Mouse (Mus musculus): ENCODE measurements around the gene Strap. TPM values are rescaled to one million over a fixed set of nuclear protein-coding genes. Genes with fewer than 3 reads are reported as not detected.

Gene Strap
- polyA plus RNA-seq, 1 experiment: 124 TPM

DNA sequence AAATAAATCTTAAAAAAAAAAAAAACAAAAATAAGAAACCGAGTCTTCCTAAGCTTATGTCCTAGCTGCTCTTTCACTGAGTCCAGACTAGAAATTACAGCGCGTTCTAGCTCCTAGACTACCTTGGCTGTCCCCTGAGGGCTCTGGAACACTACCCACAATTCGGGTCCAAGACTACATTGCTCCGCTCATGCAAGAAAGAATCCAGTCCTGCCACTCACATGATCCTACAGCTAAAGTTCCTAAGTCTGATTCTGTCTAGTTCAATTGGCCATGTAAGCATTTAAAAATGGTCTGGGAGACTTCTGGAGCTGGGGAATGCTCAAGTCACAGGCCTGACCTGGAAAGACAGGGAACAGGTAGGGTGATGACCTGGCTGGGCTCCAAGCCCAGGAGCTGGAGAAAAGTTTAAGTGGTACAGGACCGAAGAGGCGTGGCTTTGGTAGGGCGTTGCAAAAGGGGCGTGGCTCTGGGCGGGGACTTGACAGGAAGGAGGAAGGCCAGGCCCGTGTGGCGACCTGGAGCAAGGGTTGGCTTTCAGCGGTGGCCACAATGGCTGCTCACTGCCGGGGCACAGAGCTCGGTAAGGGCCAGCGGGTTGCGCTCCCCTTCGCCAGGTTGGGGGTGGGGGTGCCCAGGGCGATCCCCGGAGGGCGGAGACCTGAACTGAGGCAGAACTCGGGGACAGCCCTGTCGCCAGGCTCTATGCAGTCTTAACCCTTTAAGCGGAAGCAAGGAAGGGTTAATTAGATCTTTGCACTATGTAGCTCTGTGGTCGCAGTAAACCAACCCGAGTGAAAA is 19.4 kb downstream of the Strap start, which contains the start of gene Dera:
Gene Dera (plus strand): TSS at position 491 of the 801 bp plus-strand sequence.
- H3K4me1 ChIP-seq (ENCODE audit: control insufficient read depth, insufficient read depth, low read length): no peaks in the 10 kb centered on the region
- peak within 1 kb of the TSS; percentile 77 for H3K4me3 ChIP-seq (ENCODE audit: insufficient read depth, low read length)
- H3K27ac ChIP-seq (ENCODE audit: insufficient read depth, low read length): no peak within 1 kb of the TSS
- no peak for TF ChIP-seq CTCF (IDR thresholded peaks at IDR 0.05; ENCODE audit: borderline replicate concordance, insufficient read depth, low read length)
- TF ChIP-seq POLR2A (IDR thresholded peaks at IDR 0.05; ENCODE audit: low read depth, low read length): peak; percentile 94

GRCm38 (mm10) chr6:137754857-137755232 is 20.0 kb downstream of the Strap start:
- Histone ChIP-seq H3K4me3 (ENCODE audit: insufficient read depth, low read length) (peak overlapping the region; percentile 77), H3K4me1 (ENCODE audit: control insufficient read depth, insufficient read depth, low read length) (no peaks in the 10 kb centered on the region), H3K27ac (ENCODE audit: insufficient read depth, low read length) (no peak overlapping the region)
- no peak for TF ChIP-seq CTCF (IDR thresholded peaks at IDR 0.05; ENCODE audit: borderline replicate concordance, insufficient read depth, low read length)
- TF ChIP-seq POLR2A (IDR thresholded peaks at IDR 0.05; ENCODE audit: low read depth, low read length): no peak

- H3K4me3 ChIP-seq (ENCODE audit: insufficient read depth, low read length): no peak overlapping the region
- H3K4me1 ChIP-seq (ENCODE audit: control insufficient read depth, insufficient read depth, low read length): no peaks in the 10 kb centered on the region
- H3K27ac ChIP-seq (ENCODE audit: insufficient read depth, low read length): no peak overlapping the region
- no peak for TF ChIP-seq CTCF (IDR thresholded peaks at IDR 0.05; ENCODE audit: borderline replicate concordance, insufficient read depth, low read length)
- TF ChIP-seq POLR2A (IDR thresholded peaks at IDR 0.05; ENCODE audit: low read depth, low read length): no peak
Observed at GRCm38 (mm10) chr6:137756310-137756709, 21.4 kb downstream of the Strap start.

DNA sequence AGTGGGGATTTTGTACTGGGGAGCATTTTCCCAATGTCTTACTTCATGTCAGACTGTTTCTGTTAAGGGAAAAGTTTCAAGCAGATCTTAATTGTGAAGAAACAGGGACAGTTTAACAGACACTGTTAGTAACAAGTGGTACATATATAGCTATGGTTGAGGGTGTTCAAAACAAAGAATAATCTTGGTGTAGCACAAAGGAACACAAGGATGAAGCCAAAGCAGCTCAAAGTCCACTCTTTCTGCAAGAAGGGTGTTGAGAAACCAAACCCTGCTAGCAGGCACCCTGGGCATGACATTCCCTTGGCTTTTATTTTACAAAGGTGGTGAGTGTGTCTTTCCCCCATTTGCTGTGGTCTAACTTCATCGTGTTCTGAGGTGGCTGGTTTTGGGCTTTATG is 23.0 kb downstream of the Strap start:
- Histone ChIP-seq H3K4me1 (ENCODE audit: control insufficient read depth, insufficient read depth, low read length) (no peaks in the 10 kb centered on the region), H3K27ac (ENCODE audit: insufficient read depth, low read length) (no peak overlapping the region), H3K4me3 (ENCODE audit: insufficient read depth, low read length) (no peak overlapping the region)
- TF ChIP-seq CTCF (IDR thresholded peaks at IDR 0.05; ENCODE audit: borderline replicate concordance, insufficient read depth, low read length) (no peak), POLR2A (IDR thresholded peaks at IDR 0.05; ENCODE audit: low read depth, low read length) (no peak)

DNA sequence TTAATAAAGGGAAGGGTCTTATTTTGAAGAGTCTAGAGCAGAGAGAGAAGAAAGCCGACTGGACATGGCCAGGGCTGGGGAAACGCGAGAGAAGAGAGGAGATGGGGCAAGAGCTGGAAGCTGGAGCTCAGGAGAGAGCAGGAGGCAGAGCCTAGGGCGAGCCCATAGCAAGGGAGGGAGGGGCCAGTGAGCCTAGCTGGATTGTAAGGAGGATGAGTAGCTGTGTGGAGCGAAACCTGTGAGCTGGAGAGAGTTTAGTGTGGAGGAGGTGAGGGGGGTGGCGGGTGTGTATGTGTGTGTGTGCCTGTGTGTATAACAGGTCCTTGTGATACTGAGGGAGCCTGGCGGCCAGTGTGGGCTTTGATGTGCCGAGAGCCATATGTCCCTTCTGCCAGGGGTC is 24.8 kb downstream of the Strap start:
- Histone ChIP-seq H3K27ac (ENCODE audit: insufficient read depth, low read length) (no peak overlapping the region), H3K4me1 (ENCODE audit: control insufficient read depth, insufficient read depth, low read length) (no peaks in the 10 kb centered on the region), H3K4me3 (ENCODE audit: insufficient read depth, low read length) (no peak overlapping the region)
- TF ChIP-seq POLR2A (IDR thresholded peaks at IDR 0.05; ENCODE audit: low read depth, low read length): no peak
- no peak for TF ChIP-seq CTCF (IDR thresholded peaks at IDR 0.05; ENCODE audit: borderline replicate concordance, insufficient read depth, low read length)

GRCm38 (mm10) chr6:137760966-137761365 is 26.1 kb downstream of the Strap start:
- Histone ChIP-seq H3K27ac (ENCODE audit: insufficient read depth, low read length) (no peak overlapping the region), H3K4me3 (ENCODE audit: insufficient read depth, low read length) (no peak overlapping the region), H3K4me1 (ENCODE audit: control insufficient read depth, insufficient read depth, low read length) (no peaks in the 10 kb centered on the region)
- TF ChIP-seq CTCF (IDR thresholded peaks at IDR 0.05; ENCODE audit: borderline replicate concordance, insufficient read depth, low read length) (no peak), POLR2A (IDR thresholded peaks at IDR 0.05; ENCODE audit: low read depth, low read length) (no peak)

GRCm38 (mm10) chr6:137764572-137765210 is 29.8 kb downstream of the Strap start:
- Histone ChIP-seq H3K27ac (ENCODE audit: insufficient read depth, low read length) (no peak overlapping the region), H3K4me1 (ENCODE audit: control insufficient read depth, insufficient read depth, low read length) (no peaks in the 10 kb centered on the region), H3K4me3 (ENCODE audit: insufficient read depth, low read length) (no peak overlapping the region)
- no peak for TF ChIP-seq CTCF (IDR thresholded peaks at IDR 0.05; ENCODE audit: borderline replicate concordance, insufficient read depth, low read length)
- TF ChIP-seq POLR2A (IDR thresholded peaks at IDR 0.05; ENCODE audit: low read depth, low read length): no peak

- Histone ChIP-seq H3K27ac (ENCODE audit: insufficient read depth, low read length) (no peak overlapping the region), H3K4me3 (ENCODE audit: insufficient read depth, low read length) (no peak overlapping the region), H3K4me1 (ENCODE audit: control insufficient read depth, insufficient read depth, low read length) (no peaks in the 10 kb centered on the region)
- TF ChIP-seq POLR2A (IDR thresholded peaks at IDR 0.05; ENCODE audit: low read depth, low read length) (no peak), CTCF (IDR thresholded peaks at IDR 0.05; ENCODE audit: borderline replicate concordance, insufficient read depth, low read length) (no peak)
Observed at GRCm38 (mm10) chr6:137766177-137766576, 31.3 kb downstream of the Strap start.

GRCm38 (mm10) chr6:137771621-137772250 is 36.9 kb downstream of the Strap start:
- Histone ChIP-seq H3K27ac (ENCODE audit: insufficient read depth, low read length) (no peak overlapping the region), H3K4me1 (ENCODE audit: control insufficient read depth, insufficient read depth, low read length) (no peaks in the 10 kb centered on the region), H3K4me3 (ENCODE audit: insufficient read depth, low read length) (no peak overlapping the region)
- no peak for TF ChIP-seq POLR2A (IDR thresholded peaks at IDR 0.05; ENCODE audit: low read depth, low read length)
- TF ChIP-seq CTCF (IDR thresholded peaks at IDR 0.05; ENCODE audit: borderline replicate concordance, insufficient read depth, low read length): no peak

Measured in embryonic fibroblast, embryonic 13.5 days (primary cell).